Mouse (Mus musculus) colon, adult 2 months (tissue): ENCODE results near the gene Hacd4. TPM values are rescaled to one million over a fixed set of nuclear protein-coding genes. Genes with fewer than 3 reads are reported as not detected.

ENCODE experiments used
- polyA plus RNA-seq: library from polyadenylated mRNA; depleted of rRNA; stranded (reverse); fragments of >200 nt; gene quantifications from 2 replicates; pipeline ENCODE4 v1.2.3, GENCODE M21; 2012; rRNA removed

The Hacd4 gene
- 1.3 TPM in 2 replicates for polyA plus RNA-seq

DNA sequence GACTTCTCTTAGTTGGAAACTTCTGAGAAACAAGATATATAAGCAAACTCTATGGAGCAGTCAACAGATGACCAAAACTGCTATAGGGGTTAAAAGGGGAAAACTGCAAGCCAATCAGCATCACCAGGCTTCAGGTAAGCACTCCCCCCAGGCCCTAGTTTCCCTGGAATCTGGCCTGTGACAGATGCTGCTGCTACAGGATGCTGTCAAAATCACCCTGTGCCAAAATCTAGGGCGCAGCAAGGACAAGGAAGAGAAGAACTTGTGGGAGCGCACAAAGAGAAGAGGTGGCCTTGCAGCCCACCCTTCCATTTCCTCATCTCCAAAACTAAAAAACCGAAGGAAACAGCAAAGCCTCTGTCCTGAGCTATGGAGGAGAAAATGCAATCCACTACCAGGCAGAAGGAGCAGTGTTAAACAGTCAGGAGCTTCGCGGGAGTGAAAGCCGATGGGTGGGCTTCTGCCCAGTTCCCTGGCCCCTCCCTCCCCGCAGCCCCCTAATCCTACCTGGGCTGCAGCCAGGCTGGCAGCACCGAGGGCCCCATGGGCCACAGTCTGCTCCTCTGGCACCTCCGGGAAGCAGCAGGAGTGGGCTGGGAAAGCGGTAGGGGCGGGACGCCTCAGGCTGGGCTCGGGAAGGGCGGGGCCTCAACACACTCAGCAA lies at the start of gene Hacd4:
TSS of gene Hacd4 (minus strand) at position 603 of the 664 bp plus-strand sequence.

Other genes starting within 250 kb of the Hacd4 start
- not detected in 2 replicates for gene Ifnb1, start 83.8 kb upstream of the Hacd4 start, polyA plus RNA-seq
- not detected in 2 replicates for gene Ifna15, start 119.3 kb upstream of the Hacd4 start, polyA plus RNA-seq
- gene Ifna14, start 132.9 kb upstream of the Hacd4 start, polyA plus RNA-seq, result not detected in 2 replicates
- gene Ifna9, start 153.5 kb upstream of the Hacd4 start, polyA plus RNA-seq, result not detected in 2 replicates
- gene Ifna12, start 164.4 kb upstream of the Hacd4 start, polyA plus RNA-seq, result not detected in 2 replicates
- gene C87499, start 195.5 kb upstream of the Hacd4 start, polyA plus RNA-seq, result not detected in 2 replicates
- not detected in 2 replicates for gene Ifna13, start 205.5 kb upstream of the Hacd4 start, polyA plus RNA-seq
- gene Ifna16, start 238.0 kb upstream of the Hacd4 start, polyA plus RNA-seq, result not detected in 2 replicates
- not detected in 2 replicates for gene Ifna2, start 245.0 kb upstream of the Hacd4 start, polyA plus RNA-seq